Mouse (Mus musculus): ENCODE results near the gene Birc7. TPM values are rescaled to one million over a fixed set of nuclear protein-coding genes. Genes with fewer than 3 reads are reported as not detected.

Gene Birc7
- polyA plus RNA-seq, 1 experiment from 2014 or later, result 0.44 TPM

DNA sequence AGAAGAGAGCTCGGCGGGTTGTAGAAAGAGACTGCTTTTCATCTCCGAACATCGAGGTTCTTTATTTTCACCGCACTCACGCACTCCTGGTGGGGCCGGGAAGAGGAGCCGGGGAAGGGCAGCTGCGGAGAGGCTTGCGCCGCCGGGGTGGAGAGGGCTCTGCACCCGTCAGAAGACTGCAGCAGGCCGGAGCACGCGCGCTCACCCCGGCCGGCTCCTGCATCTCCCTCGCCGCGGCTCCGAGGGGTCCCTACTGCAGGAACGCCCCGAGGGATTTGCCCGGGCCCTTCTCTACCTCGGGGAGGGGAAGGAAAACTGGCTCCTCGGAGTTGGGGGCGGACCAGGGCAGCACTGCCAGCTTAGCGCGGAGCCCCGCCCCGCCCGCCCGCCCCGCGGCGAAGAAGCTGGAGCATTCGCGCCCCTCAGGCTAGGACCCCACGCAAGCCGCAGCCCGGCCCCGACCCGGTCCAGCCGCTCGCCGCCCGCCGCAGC, 35.2 kb upstream of the Birc7 start:
- Histone ChIP-seq H3K9ac (peak overlapping the region; percentile 59; the same call in 1 of the 2 replicates), H3K36me3 (no peaks in the 10 kb centered on the region)

DNA sequence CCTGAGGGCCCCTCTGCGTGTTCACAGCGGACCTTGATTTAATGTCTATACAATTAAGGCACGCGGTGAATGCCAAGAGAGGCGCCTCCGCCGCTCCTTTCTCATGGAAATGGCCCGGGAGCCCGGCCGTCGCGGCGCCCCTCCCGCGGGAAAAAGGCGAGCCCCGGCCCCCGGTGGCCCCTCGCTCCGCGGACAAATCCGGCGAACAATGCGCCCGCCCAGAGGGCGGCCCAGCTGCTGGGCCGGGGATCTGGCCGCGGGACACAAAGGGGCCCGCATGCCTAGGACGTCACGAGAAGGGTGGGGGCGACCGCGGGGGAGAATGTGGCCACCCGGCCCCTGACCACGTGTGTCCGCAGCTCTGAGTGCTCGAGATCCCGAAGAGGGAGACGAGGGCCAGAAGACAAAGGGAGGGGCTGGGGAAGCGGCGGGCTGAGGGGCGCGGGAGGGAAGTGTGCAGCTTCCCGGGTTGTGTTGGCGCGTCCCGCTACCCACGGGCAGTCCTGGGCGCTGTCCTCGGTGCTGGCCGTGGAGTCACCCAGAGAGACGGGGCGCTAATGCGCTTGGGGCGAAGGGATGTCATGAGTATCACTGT, 34.7 kb upstream of the Birc7 start:
- H3K4me2 ChIP-seq, result peak overlapping the region; percentile 89
- peaks cover 100% of the 10 kb centered on the region for H3K27me3 ChIP-seq (replicated peaks)
- no peak for ATAC-seq (ENCODE audit: extremely low read depth, insufficient number of reproducible peaks, low FRiP score, low TSS enrichment)
- H3K9me3 ChIP-seq, result no peaks in the 10 kb centered on the region
- peak overlapping the region; percentile 58 for H3K4me3 ChIP-seq
- no peak overlapping the region for H3K27ac ChIP-seq (replicated peaks)
- peaks cover 37% of the 10 kb centered on the region for H3K4me1 ChIP-seq
- WGBS, result under 1% methylated on average over 57 of the region's 57 CpGs
- peak overlapping the region; percentile 14; the same call in 1 of the 2 replicates for H3K9ac ChIP-seq
- no peaks in the 10 kb centered on the region for H3K36me3 ChIP-seq

More for the DNA sequence above, 35.2 kb upstream of the Birc7 start:
- no peaks in the 10 kb centered on the region for H3K9me3 ChIP-seq
- H3K27ac ChIP-seq (replicated peaks), result no peak overlapping the region
- WGBS, result under 1% methylated on average over 50 of the region's 50 CpGs
- peak overlapping the region; percentile 89 for H3K4me2 ChIP-seq
- H3K4me3 ChIP-seq, result peak overlapping the region; percentile 58
- H3K27me3 ChIP-seq (replicated peaks), result peaks cover 100% of the 10 kb centered on the region
- H3K4me1 ChIP-seq, result peaks cover 37% of the 10 kb centered on the region
- no peak for ATAC-seq (ENCODE audit: extremely low read depth, insufficient number of reproducible peaks, low FRiP score, low TSS enrichment)

GRCm38 (mm10) chr2:180894734-180895133, 34.1 kb upstream of the Birc7 start:
- no peaks in the 10 kb centered on the region for H3K36me3 ChIP-seq
- peaks cover 37% of the 10 kb centered on the region for H3K4me1 ChIP-seq
- H3K9ac ChIP-seq, result no peak overlapping the region
- peak overlapping the region; percentile 89 for H3K4me2 ChIP-seq
- ATAC-seq (ENCODE audit: extremely low read depth, insufficient number of reproducible peaks, low FRiP score, low TSS enrichment), result no peak
- H3K27ac ChIP-seq (replicated peaks), result no peak overlapping the region
- peak overlapping the region; percentile 58 for H3K4me3 ChIP-seq
- 2% methylated on average over 13 of the region's 13 CpGs for WGBS
- peaks cover 96% of the 10 kb centered on the region for H3K27me3 ChIP-seq (replicated peaks)
- no peaks in the 10 kb centered on the region for H3K9me3 ChIP-seq

DNA sequence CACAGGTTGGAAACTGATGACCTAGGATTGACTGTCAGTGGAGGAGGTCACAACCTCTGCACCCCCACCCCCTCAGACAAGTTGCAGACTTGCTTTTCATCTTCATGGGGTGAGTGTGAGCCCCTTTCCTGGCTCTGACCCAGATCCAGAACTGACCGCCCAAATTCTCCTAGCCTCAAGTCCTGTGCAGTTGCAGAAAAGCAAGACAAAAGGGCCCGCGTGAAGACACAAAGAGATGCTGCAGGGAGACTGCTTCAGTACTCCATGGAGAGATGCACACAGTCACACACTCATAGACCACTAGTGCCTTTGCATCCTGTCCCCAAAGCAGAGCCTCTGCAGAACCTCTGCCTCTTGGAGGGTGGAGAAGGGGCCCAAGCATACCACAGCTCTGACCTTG, 33.5 kb upstream of the Birc7 start:
- no peak overlapping the region for H3K4me2 ChIP-seq
- no peak overlapping the region for H3K27ac ChIP-seq (replicated peaks)
- WGBS, result 64% methylated on average over 3 of the region's 3 CpGs
- H3K27me3 ChIP-seq (replicated peaks), result peaks cover 91% of the 10 kb centered on the region
- ATAC-seq (ENCODE audit: extremely low read depth, insufficient number of reproducible peaks, low FRiP score, low TSS enrichment), result no peak
- no peak overlapping the region for H3K9ac ChIP-seq
- no peaks in the 10 kb centered on the region for H3K36me3 ChIP-seq
- peaks cover 37% of the 10 kb centered on the region for H3K4me1 ChIP-seq
- no peak overlapping the region for H3K4me3 ChIP-seq
- no peaks in the 10 kb centered on the region for H3K9me3 ChIP-seq

DNA sequence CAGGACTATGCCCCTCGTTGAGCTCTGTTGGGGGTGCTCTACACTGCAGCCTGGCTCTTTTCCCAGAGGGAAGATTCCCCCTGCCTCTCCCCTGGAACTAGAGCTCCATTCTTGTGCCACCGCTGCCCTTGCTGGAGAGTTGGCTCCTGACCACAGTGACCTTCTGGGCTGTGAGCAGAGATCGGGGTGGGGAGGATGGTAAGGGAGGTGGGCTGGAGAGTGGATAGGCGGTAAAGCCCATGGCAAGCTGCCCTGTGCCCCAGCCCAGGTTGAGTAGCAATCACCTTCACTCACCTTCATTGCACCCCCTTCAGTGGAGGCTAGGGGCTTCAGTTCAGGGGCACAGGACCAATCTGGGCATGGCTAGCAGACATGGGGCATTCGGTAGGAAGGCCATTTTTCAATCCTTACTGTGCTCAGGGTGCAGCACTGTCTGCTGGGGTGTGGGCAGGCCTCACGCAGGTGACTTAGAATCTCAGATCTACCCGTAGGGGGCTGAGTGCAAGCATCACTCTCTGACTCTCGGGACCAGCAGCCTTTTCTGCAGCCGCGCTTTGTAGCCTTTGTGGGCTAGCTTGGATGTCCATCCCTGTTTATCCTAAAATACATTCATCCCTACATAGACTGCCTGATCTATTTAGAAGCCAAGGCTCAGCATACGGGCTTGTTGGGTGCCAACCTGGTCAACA, 32.8 kb upstream of the Birc7 start:
- 67% methylated on average over 11 of the region's 11 CpGs for WGBS
- no peak overlapping the region for H3K9ac ChIP-seq
- no peak for ATAC-seq (ENCODE audit: extremely low read depth, insufficient number of reproducible peaks, low FRiP score, low TSS enrichment)
- H3K36me3 ChIP-seq, result no peaks in the 10 kb centered on the region
- H3K9me3 ChIP-seq, result no peaks in the 10 kb centered on the region
- H3K4me2 ChIP-seq, result no peak overlapping the region
- H3K27me3 ChIP-seq (replicated peaks), result peaks cover 85% of the 10 kb centered on the region
- H3K4me1 ChIP-seq, result peaks cover 30% of the 10 kb centered on the region
- no peak overlapping the region for H3K4me3 ChIP-seq
- no peak overlapping the region for H3K27ac ChIP-seq (replicated peaks)

DNA sequence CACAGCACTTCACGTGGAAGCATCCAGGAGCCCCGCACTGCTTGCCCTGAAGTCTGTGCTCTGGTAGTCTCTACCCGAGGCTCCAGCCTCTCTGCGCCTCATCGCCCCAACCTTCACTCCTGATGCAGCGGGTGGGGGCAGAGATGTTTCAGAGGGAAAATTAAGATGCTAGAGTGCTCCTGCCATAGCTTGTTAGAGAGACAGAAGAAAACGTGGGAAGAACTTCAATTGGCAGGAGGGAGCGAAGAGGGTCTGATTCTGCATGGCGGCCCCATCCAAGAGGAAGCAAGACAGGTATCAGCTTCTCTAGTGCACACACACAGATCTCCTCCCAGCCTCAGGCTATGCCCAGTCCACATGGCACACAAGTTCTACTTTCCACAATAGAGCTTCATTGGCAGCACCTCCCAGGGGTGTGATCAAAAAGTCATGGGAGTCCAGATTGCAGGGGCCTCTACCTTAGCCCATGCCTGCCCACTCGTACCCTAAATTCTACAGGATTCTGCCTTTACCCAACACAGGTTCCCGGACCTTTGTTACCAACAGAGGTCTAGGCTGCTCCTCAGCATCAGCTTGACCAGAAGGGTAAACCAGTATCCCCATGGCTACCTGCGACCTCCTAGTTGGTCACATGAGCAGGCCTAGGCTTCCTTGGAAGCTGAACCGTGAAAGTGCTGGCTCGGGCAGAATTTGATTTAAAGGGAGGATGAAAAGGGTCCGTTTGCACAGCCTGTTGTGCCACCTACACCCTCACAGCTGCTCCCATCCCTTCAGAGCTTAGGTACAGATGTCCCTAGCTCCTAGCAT, 31.8 kb upstream of the Birc7 start:
- no peak for ATAC-seq (ENCODE audit: extremely low read depth, insufficient number of reproducible peaks, low FRiP score, low TSS enrichment)
- no peak overlapping the region for H3K27ac ChIP-seq (replicated peaks)
- H3K4me1 ChIP-seq, result peaks cover 23% of the 10 kb centered on the region
- no peak overlapping the region for H3K4me2 ChIP-seq
- peaks cover 79% of the 10 kb centered on the region for H3K27me3 ChIP-seq (replicated peaks)
- no peak overlapping the region for H3K4me3 ChIP-seq
- no peak overlapping the region for H3K9ac ChIP-seq
- no peaks in the 10 kb centered on the region for H3K9me3 ChIP-seq
- WGBS, result 59% methylated on average over 15 of the region's 15 CpGs
- no peaks in the 10 kb centered on the region for H3K36me3 ChIP-seq

- Histone ChIP-seq H3K27ac (replicated peaks) (no peak overlapping the region), H3K4me2 (no peak overlapping the region), H3K27me3 (replicated peaks) (peaks cover 71% of the 10 kb centered on the region), H3K36me3 (0 out of 2 replicates have a peak, but pooled peaks cover under 1% of the 10 kb centered on the region), H3K9ac (no peak overlapping the region), H3K4me1 (peaks cover 21% of the 10 kb centered on the region), H3K9me3 (no peaks in the 10 kb centered on the region), H3K4me3 (no peak overlapping the region)
- ATAC-seq (ENCODE audit: extremely low read depth, insufficient number of reproducible peaks, low FRiP score, low TSS enrichment), result no peak
- WGBS, result 67% methylated on average over 6 of the region's 6 CpGs
These were observed 31.0 kb upstream of the Birc7 start for GRCm38 (mm10) chr2:180897857-180898256.

DNA sequence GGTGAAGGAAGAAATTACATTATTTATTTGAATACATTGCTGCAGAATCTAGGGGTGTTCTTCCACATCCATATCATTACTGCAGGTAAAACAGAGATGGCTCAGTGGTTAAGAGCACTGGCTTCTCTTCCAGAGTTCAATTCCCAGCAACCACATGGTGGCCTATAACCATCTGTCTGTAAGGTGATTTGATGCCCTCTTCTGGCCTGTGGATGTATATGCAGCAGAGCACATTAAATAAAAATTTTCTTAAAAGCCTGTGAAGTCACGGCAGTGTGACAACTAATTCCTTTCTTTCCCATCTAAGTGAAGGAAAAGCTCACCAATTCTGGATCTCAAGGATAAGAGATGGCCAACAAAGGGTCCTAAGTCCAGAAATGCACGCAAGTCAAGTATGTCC, 26.7 kb upstream of the Birc7 start:
- peaks cover 40% of the 10 kb centered on the region for H3K36me3 ChIP-seq
- H3K27ac ChIP-seq (replicated peaks), result no peak overlapping the region
- ATAC-seq (ENCODE audit: extremely low read depth, insufficient number of reproducible peaks, low FRiP score, low TSS enrichment), result no peak
- H3K4me1 ChIP-seq, result no peaks in the 10 kb centered on the region
- 42% methylated on average over 2 of the region's 2 CpGs for WGBS
- no peak overlapping the region for H3K4me2 ChIP-seq
- H3K9ac ChIP-seq, result no peak overlapping the region
- peaks cover 28% of the 10 kb centered on the region for H3K27me3 ChIP-seq (replicated peaks)
- no peaks in the 10 kb centered on the region for H3K9me3 ChIP-seq
- no peak overlapping the region for H3K4me3 ChIP-seq

GRCm38 (mm10) chr2:180904435-180905208, 24.2 kb upstream of the Birc7 start:
- Histone ChIP-seq H3K9ac (no peak overlapping the region), H3K4me3 (no peak overlapping the region), H3K27ac (replicated peaks) (no peak overlapping the region), H3K36me3 (peaks cover 59% of the 10 kb centered on the region), H3K27me3 (replicated peaks) (0 out of 2 replicates have a peak, but pooled peaks cover 5% of the 10 kb centered on the region), H3K4me1 (no peaks in the 10 kb centered on the region), H3K4me2 (no peak overlapping the region), H3K9me3 (no peaks in the 10 kb centered on the region)
- 91% methylated on average over 18 of the region's 18 CpGs for WGBS
- ATAC-seq (ENCODE audit: extremely low read depth, insufficient number of reproducible peaks, low FRiP score, low TSS enrichment), result no peak

GRCm38 (mm10) chr2:180905556-180906221, 23.1 kb upstream of the Birc7 start:
- ATAC-seq (ENCODE audit: extremely low read depth, insufficient number of reproducible peaks, low FRiP score, low TSS enrichment), result no peak
- Histone ChIP-seq H3K9me3 (no peaks in the 10 kb centered on the region), H3K4me3 (no peak overlapping the region), H3K27me3 (replicated peaks) (0 out of 2 replicates have a peak, but pooled peaks cover 5% of the 10 kb centered on the region), H3K9ac (no peak overlapping the region), H3K4me2 (no peak overlapping the region), H3K4me1 (no peaks in the 10 kb centered on the region), H3K27ac (replicated peaks) (no peak overlapping the region), H3K36me3 (peaks cover 69% of the 10 kb centered on the region)
- WGBS, result 74% methylated on average over 5 of the region's 5 CpGs
